Mouse (Mus musculus): ENCODE data around the gene Snx4.

DNA sequence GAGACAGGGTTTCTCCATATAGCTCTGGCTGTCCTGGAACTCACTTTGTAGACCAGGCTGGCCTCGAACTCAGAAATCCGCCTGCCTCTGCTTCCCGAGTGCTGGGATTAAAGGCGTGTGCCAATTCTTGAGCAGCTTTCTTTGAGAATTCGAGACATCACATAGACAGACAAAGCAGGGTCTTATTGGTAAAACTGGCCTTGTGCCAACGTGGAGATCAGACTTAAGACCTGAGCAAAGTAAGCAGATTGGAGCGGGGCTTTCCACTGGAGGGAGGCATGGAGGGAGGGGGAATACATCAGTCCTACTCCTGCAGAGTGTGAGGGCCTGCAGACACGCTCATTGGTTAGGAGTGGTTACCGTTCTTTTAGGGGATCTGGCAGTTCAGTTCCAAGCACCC is 75.9 kb downstream of the Snx4 start:
- TF ChIP-seq CTCF (IDR thresholded peaks at IDR 0.05; ENCODE audit: low read depth) (no peak), EP300 (IDR thresholded peaks at IDR 0.05; ENCODE audit: low read depth) (no peak)
